ENCODE assay signal across 20 mouse cellular contexts in genomic region chr7:142479886-142480285, GRCm38 (mm10). TPM values are rescaled to one million over a fixed set of nuclear protein-coding genes. Genes with fewer than 3 reads are reported as not detected.
A peak's percentile ranks its signal among the peaks of the same experiment; 100 is the strongest.
DNase-seq lines count a peak whose midpoint lies in the region; ATAC-seq lines count a peak whose summit lies in the region.
"Had no signal": no experiment of that assay in that cellular context is flagged by ENCODE, and none has a peak within 500 bp of the region (broad histone marks: within the 10 kb centered on the region; RNA-seq: fewer than 3 reads in every experiment).

No protein-coding gene starts in this region.

- 87% methylated on average over 3 of the region's 3 CpGs for WGBS in hindbrain, embryonic 10.5 days
- WGBS in hindbrain, embryonic 16.5 days = 98% methylated on average over 3 of the region's 3 CpGs
- WGBS in embryonic facial prominence, embryonic 10.5 days = 87% methylated on average over 3 of the region's 3 CpGs
- 95% methylated on average over 3 of the region's 3 CpGs for WGBS in embryonic facial prominence, embryonic 13.5 days
- WGBS in limb, embryonic 11.5 days = 94% methylated on average over 3 of the region's 3 CpGs

- no peak overlapping the region for H3K4me3 ChIP-seq in hindbrain, embryonic 10.5 days
- H3K4me3 ChIP-seq in hindbrain, embryonic 16.5 days (ENCODE audit: low read length) = no peak overlapping the region
- H3K4me3 ChIP-seq in embryonic facial prominence, embryonic 10.5 days = no peak overlapping the region
- H3K4me3 ChIP-seq in embryonic facial prominence, embryonic 13.5 days = no peak overlapping the region
- no peak overlapping the region for H3K4me3 ChIP-seq in limb, embryonic 11.5 days (ENCODE audit: low read depth, low read length)
- H3K4me3 ChIP-seq: hindbrain, embryonic 12.5 days; neural tube, embryonic 15.5 days had no signal

- no peaks in the 10 kb centered on the region for H3K9me3 ChIP-seq in hindbrain, embryonic 10.5 days
- no peaks in the 10 kb centered on the region for H3K9me3 ChIP-seq in hindbrain, embryonic 16.5 days (ENCODE audit: control insufficient read depth, low read length)
- no peaks in the 10 kb centered on the region for H3K9me3 ChIP-seq in embryonic facial prominence, embryonic 10.5 days
- H3K9me3 ChIP-seq in embryonic facial prominence, embryonic 13.5 days = no peaks in the 10 kb centered on the region
- no peaks in the 10 kb centered on the region for H3K9me3 ChIP-seq in limb, embryonic 11.5 days (ENCODE audit: control insufficient read depth, low read length)
- H3K9me3 ChIP-seq: hindbrain, embryonic 12.5 days; neural tube, embryonic 15.5 days had no signal

- H3K27me3 ChIP-seq in hindbrain, embryonic 10.5 days (ENCODE audit: insufficient read depth, poor library complexity, severe bottlenecking) = peaks cover 15% of the 10 kb centered on the region; the same call in 1 of the 2 replicates
- H3K27me3 ChIP-seq in hindbrain, embryonic 16.5 days (replicated peaks; ENCODE audit: control insufficient read depth, insufficient read depth, low read length) = no peaks in the 10 kb centered on the region; the same call in 1 of the 2 replicates
- H3K27me3 ChIP-seq in embryonic facial prominence, embryonic 10.5 days (replicated peaks; ENCODE audit: low read depth, poor library complexity, severe bottlenecking) = no peaks in the 10 kb centered on the region
- H3K27me3 ChIP-seq in embryonic facial prominence, embryonic 13.5 days = no peaks in the 10 kb centered on the region
- no peaks in the 10 kb centered on the region for H3K27me3 ChIP-seq in limb, embryonic 11.5 days (ENCODE audit: control insufficient read depth, insufficient read depth, low read length)
- H3K27me3 ChIP-seq: CH12.LX; hindbrain, embryonic 12.5 days; neural tube, embryonic 15.5 days; Patski had no signal

- H3K4me2 ChIP-seq in hindbrain, embryonic 16.5 days (ENCODE audit: low read length) = no peak overlapping the region
- H3K4me2 ChIP-seq in embryonic facial prominence, embryonic 13.5 days = no peak overlapping the region
- H3K4me2 ChIP-seq in limb, embryonic 11.5 days (ENCODE audit: low read depth, severe bottlenecking) = no peak overlapping the region
- H3K4me2 ChIP-seq: hindbrain, embryonic 12.5 days; neural tube, embryonic 15.5 days had no signal

- no peaks in the 10 kb centered on the region for H3K36me3 ChIP-seq in hindbrain, embryonic 10.5 days
- H3K36me3 ChIP-seq in hindbrain, embryonic 16.5 days (ENCODE audit: control insufficient read depth, insufficient read depth, low read length) = no peaks in the 10 kb centered on the region
- peaks cover 2% of the 10 kb centered on the region; the same call in 1 of the 2 replicates for H3K36me3 ChIP-seq in embryonic facial prominence, embryonic 10.5 days (replicated peaks)
- no peaks in the 10 kb centered on the region; the same call in 1 of the 2 replicates for H3K36me3 ChIP-seq in embryonic facial prominence, embryonic 13.5 days
- no peaks in the 10 kb centered on the region; the same call in 1 of the 2 replicates for H3K36me3 ChIP-seq in limb, embryonic 11.5 days (ENCODE audit: control insufficient read depth, insufficient read depth, low read length)
- H3K36me3 ChIP-seq: hindbrain, embryonic 12.5 days; neural tube, embryonic 15.5 days had no signal

- peaks cover 85% of the 10 kb centered on the region for H3K4me1 ChIP-seq in hindbrain, embryonic 10.5 days (replicated peaks)
- peaks cover 10% of the 10 kb centered on the region for H3K4me1 ChIP-seq in hindbrain, embryonic 16.5 days (ENCODE audit: control insufficient read depth, insufficient read depth, low read depth, low read length)
- peaks cover 78% of the 10 kb centered on the region for H3K4me1 ChIP-seq in embryonic facial prominence, embryonic 10.5 days
- peaks cover 58% of the 10 kb centered on the region for H3K4me1 ChIP-seq in embryonic facial prominence, embryonic 13.5 days
- peaks cover 38% of the 10 kb centered on the region for H3K4me1 ChIP-seq in limb, embryonic 11.5 days (ENCODE audit: control insufficient read depth, insufficient read depth, low read length)

- DNase-seq in hindbrain, embryonic 10.5 days (ENCODE audit: low spot score) = no peak
- DNase-seq in embryonic facial prominence, embryonic 10.5 days (ENCODE audit: low spot score) = no peak
- DNase-seq in limb, embryonic 11.5 days (ENCODE audit: low spot score) = no peak
- DNase-seq in ovary, postnatal 10 days (ENCODE audit: low spot score) = no peak
- no peak for DNase-seq in layer of hippocampus, postnatal 10 days (ENCODE audit: low spot score in 2 of 2)
- DNase-seq: cerebellum, adult 2 months; liver; lung, postnatal 36 days; right cerebral cortex, adult 18-20 months; thymus, postnatal 4 days had no signal

- no peak for ATAC-seq in hindbrain, embryonic 16.5 days
- no peak for ATAC-seq in embryonic facial prominence, embryonic 13.5 days (ENCODE audit: insufficient number of reproducible peaks, insufficient read depth, low FRiP score, low TSS enrichment, low read depth)
- no peak for ATAC-seq in limb, embryonic 11.5 days (ENCODE audit: insufficient number of reproducible peaks, low FRiP score, low TSS enrichment, low read depth)
- ATAC-seq: Patski had no signal

- H3K9ac ChIP-seq in hindbrain, embryonic 16.5 days (ENCODE audit: low read depth, low read length) = no peak overlapping the region
- no peak overlapping the region for H3K9ac ChIP-seq in embryonic facial prominence, embryonic 13.5 days
- no peak overlapping the region for H3K9ac ChIP-seq in limb, embryonic 11.5 days (ENCODE audit: low read length)
- H3K9ac ChIP-seq: hindbrain, embryonic 12.5 days; neural tube, embryonic 15.5 days had no signal

- 0 out of 2 replicates have a peak overlapping the region, but pooled peaks have one; percentile 23 for H3K27ac ChIP-seq in hindbrain, embryonic 10.5 days
- H3K27ac ChIP-seq in hindbrain, embryonic 16.5 days (ENCODE audit: low read depth, low read length) = no peak overlapping the region
- H3K27ac ChIP-seq in embryonic facial prominence, embryonic 10.5 days (replicated peaks) = peak overlapping the region; percentile 98
- peak overlapping the region; percentile 99 for H3K27ac ChIP-seq in embryonic facial prominence, embryonic 13.5 days
- H3K27ac ChIP-seq in limb, embryonic 11.5 days (replicated peaks; ENCODE audit: low read depth, low read length) = 0 out of 2 replicates have a peak overlapping the region, but pooled peaks have one; percentile 3
- H3K27ac ChIP-seq: hindbrain, embryonic 12.5 days; neural tube, embryonic 15.5 days had no signal

RNA-seq across cellular contexts. Expression of gene Tnnt3, which starts 18.8 kb away (rescaled TPM):
- 1.1 and 3.0 TPM in 2 replicates for polyA plus RNA-seq in hindbrain, embryonic 10.5 days (2016; fragmentation: Nextera tagmentation; extraction: Ambion mirVana)
- polyA plus RNA-seq in hindbrain, embryonic 16.5 days (2015; fragmentation: Nextera tagmentation; extraction: Ambion mirVana) = 3.1 and 25.7 TPM in 2 replicates
- polyA plus RNA-seq in embryonic facial prominence, embryonic 10.5 days (2016; fragmentation: Nextera tagmentation; extraction: Ambion mirVana) = 1.4 and 1.6 TPM in 2 replicates
- 3.8 and 5.8 TPM in 2 replicates for polyA plus RNA-seq in embryonic facial prominence, embryonic 13.5 days (2015; fragmentation: Nextera tagmentation; extraction: Ambion mirVana)
- polyA plus RNA-seq in limb, embryonic 11.5 days (2014; fragmentation: Nextera tagmentation; extraction: Ambion mirVana) = 8.0 and 10.8 TPM in 2 replicates
- total RNA-seq in layer of hippocampus, postnatal 10 days (2021) = under 1 TPM; 0.82 to 0.96 TPM
- total RNA-seq: layer of hippocampus, postnatal 25 days had no signal

RNA-seq across cellular contexts. Expression of gene Lsp1, which starts 19.3 kb away (rescaled TPM):
- polyA plus RNA-seq in hindbrain, embryonic 10.5 days (2016; fragmentation: Nextera tagmentation; extraction: Ambion mirVana) = 17.9 and 19.4 TPM in 2 replicates
- 5.5 and 6.0 TPM in 2 replicates for polyA plus RNA-seq in hindbrain, embryonic 16.5 days (2015; fragmentation: Nextera tagmentation; extraction: Ambion mirVana)
- 20.9 and 21.4 TPM in 2 replicates for polyA plus RNA-seq in embryonic facial prominence, embryonic 10.5 days (2016; fragmentation: Nextera tagmentation; extraction: Ambion mirVana)
- 28.5 and 29.2 TPM in 2 replicates for polyA plus RNA-seq in embryonic facial prominence, embryonic 13.5 days (2015; fragmentation: Nextera tagmentation; extraction: Ambion mirVana)
- 22.8 and 23.3 TPM in 2 replicates for polyA plus RNA-seq in limb, embryonic 11.5 days (2014; fragmentation: Nextera tagmentation; extraction: Ambion mirVana)
- total RNA-seq in layer of hippocampus, postnatal 10 days (2021) = 1 to 10 TPM; 3.6 to 5.0 TPM

RNA-seq across cellular contexts. Expression of gene Tnni2, which starts 38.3 kb away (rescaled TPM):
- 1.2 and 1.3 TPM in 2 replicates for polyA plus RNA-seq in hindbrain, embryonic 10.5 days (2016; fragmentation: Nextera tagmentation; extraction: Ambion mirVana)
- polyA plus RNA-seq in hindbrain, embryonic 16.5 days (2015; fragmentation: Nextera tagmentation; extraction: Ambion mirVana) = 2.0 and 22.5 TPM in 2 replicates
- polyA plus RNA-seq in embryonic facial prominence, embryonic 10.5 days (2016; fragmentation: Nextera tagmentation; extraction: Ambion mirVana) = 1.7 and 2.5 TPM in 2 replicates
- polyA plus RNA-seq in embryonic facial prominence, embryonic 13.5 days (2015; fragmentation: Nextera tagmentation; extraction: Ambion mirVana) = 7.7 and 8.4 TPM in 2 replicates
- 7.0 and 10.3 TPM in 2 replicates for polyA plus RNA-seq in limb, embryonic 11.5 days (2014; fragmentation: Nextera tagmentation; extraction: Ambion mirVana)
- total RNA-seq in layer of hippocampus, postnatal 10 days (2021) = not detected
- total RNA-seq: midbrain, postnatal 0 days had no signal

RNA-seq across cellular contexts. Expression of gene Syt8, which starts 45.2 kb away (rescaled TPM):
- polyA plus RNA-seq in hindbrain, embryonic 10.5 days (2016; fragmentation: Nextera tagmentation; extraction: Ambion mirVana) = not detected in 2 replicates
- not detected in 2 replicates for polyA plus RNA-seq in hindbrain, embryonic 16.5 days (2015; fragmentation: Nextera tagmentation; extraction: Ambion mirVana)
- polyA plus RNA-seq in embryonic facial prominence, embryonic 10.5 days (2016; fragmentation: Nextera tagmentation; extraction: Ambion mirVana) = not detected in 2 replicates
- polyA plus RNA-seq in embryonic facial prominence, embryonic 13.5 days (2015; fragmentation: Nextera tagmentation; extraction: Ambion mirVana) = 0.37 and 0.66 TPM in 2 replicates
- 0.62 TPM in 1 of 2 replicates, not detected in the other for polyA plus RNA-seq in limb, embryonic 11.5 days (2014; fragmentation: Nextera tagmentation; extraction: Ambion mirVana)
- total RNA-seq in layer of hippocampus, postnatal 10 days (2021) = not detected
- total RNA-seq: adrenal gland, adult 18-20 months; CH12.LX; layer of hippocampus, postnatal 25 days; midbrain, postnatal 0 days had no signal
- polyA plus RNA-seq: cerebellum, adult 2 months; forebrain, embryonic 11.5 days; midbrain, postnatal 0 days had no signal

RNA-seq across cellular contexts. Expression of gene Mrpl23, which starts 52.6 kb away (rescaled TPM):
- polyA plus RNA-seq in hindbrain, embryonic 10.5 days (2016; fragmentation: Nextera tagmentation; extraction: Ambion mirVana) = 17.7 and 19.7 TPM in 2 replicates
- polyA plus RNA-seq in hindbrain, embryonic 16.5 days (2015; fragmentation: Nextera tagmentation; extraction: Ambion mirVana) = 22.3 and 26.2 TPM in 2 replicates
- 18.1 and 22.4 TPM in 2 replicates for polyA plus RNA-seq in embryonic facial prominence, embryonic 10.5 days (2016; fragmentation: Nextera tagmentation; extraction: Ambion mirVana)
- polyA plus RNA-seq in embryonic facial prominence, embryonic 13.5 days (2015; fragmentation: Nextera tagmentation; extraction: Ambion mirVana) = 36.0 and 36.7 TPM in 2 replicates
- polyA plus RNA-seq in limb, embryonic 11.5 days (2014; fragmentation: Nextera tagmentation; extraction: Ambion mirVana) = 17.8 and 19.7 TPM in 2 replicates
- 10 to 100 TPM in 1 of 2 experiments, 1 to 10 TPM in 1; 8.4 to 12.9 TPM for total RNA-seq in layer of hippocampus, postnatal 10 days (2021)
